Mouse (Mus musculus) CD4-positive, CD25-positive, alpha-beta regulatory T cell (primary cell): Measurements from ENCODE around the gene Pcolce. TPM values are rescaled to one million over a fixed set of nuclear protein-coding genes. Genes with fewer than 3 reads are reported as not detected.

Experiments
- polyA plus RNA-seq: library from polyadenylated mRNA; unstranded; fragments of 100-300 nt; shearing (Covaris generic); gene quantifications from one replicate; pipeline ENCODE4 v1.2.1, GENCODE M21; 2017

Pcolce gene
- polyA plus RNA-seq: 2.3 TPM

DNA sequence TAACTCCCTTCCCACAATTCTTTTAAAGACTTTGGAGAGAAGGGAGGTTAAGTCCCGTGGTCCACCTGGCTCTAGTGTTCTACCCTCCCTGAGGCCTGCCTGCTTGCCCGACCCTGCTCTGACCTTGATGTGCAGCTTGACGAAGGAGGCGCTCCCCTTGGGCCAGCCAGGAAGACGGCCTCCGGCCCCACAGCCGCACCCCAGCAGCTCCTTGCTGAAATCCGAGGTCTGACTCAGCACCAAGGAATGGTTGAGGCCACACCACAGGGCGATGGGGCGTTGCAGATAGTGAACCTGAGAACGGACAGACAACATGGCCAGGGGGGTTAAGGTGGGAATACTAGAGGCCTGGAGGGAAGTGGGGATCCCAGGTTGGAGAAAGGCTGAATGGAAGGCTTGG, at the start of gene Pcolce:
Pcolce (minus strand) TSS at position 235 of the 400 bp plus-strand sequence.

DNA sequence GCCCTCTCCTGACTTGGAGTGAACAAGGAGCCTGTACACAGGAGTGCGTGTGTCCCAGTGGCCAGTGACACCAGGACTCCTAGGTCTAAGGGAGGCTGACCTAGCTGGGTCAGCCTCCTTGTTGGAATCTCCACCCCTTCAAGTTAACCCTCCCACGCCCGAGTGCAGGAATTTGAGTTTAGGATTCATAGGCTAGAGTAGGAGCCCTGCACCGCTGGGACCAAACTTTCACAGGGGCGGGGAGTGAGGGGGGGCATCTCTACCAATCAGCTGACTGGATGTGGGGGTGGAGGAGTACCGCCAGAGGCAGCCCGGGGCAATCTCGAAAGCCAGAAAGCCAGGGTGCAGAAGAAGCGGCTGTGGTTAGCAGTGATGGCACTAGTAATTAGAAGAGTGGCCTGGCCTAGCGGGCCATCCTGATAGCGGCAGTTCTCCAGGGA, 32.1 kb upstream of the Pcolce start, which contains the start of gene Irs3:
Irs3 (minus strand) TSS at position 63 of the 440 bp plus-strand sequence.

DNA sequence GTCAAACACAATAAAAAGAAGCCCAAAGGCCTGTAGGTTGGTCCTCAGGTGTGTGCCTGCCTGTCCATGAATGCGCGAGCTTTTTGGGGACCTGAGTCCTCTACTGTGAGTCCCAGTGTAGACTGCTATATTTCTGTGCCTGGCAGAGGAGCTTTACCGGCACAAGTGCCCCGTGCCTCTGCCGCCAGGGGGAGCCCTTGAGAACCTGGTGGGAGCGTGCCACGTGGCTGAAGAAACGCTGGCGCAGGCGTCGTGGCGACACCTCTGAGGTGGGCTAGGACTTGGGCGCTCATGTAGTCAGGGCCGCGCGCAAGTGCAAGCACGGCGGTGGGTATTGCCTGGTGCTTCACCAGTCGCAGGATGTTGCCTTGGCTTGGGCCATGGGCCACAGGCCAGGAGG, 27.5 kb upstream of the Pcolce start, which contains the start of gene Sap25:
Sap25 (plus strand) TSS at position 281 of the 400 bp plus-strand sequence.

DNA sequence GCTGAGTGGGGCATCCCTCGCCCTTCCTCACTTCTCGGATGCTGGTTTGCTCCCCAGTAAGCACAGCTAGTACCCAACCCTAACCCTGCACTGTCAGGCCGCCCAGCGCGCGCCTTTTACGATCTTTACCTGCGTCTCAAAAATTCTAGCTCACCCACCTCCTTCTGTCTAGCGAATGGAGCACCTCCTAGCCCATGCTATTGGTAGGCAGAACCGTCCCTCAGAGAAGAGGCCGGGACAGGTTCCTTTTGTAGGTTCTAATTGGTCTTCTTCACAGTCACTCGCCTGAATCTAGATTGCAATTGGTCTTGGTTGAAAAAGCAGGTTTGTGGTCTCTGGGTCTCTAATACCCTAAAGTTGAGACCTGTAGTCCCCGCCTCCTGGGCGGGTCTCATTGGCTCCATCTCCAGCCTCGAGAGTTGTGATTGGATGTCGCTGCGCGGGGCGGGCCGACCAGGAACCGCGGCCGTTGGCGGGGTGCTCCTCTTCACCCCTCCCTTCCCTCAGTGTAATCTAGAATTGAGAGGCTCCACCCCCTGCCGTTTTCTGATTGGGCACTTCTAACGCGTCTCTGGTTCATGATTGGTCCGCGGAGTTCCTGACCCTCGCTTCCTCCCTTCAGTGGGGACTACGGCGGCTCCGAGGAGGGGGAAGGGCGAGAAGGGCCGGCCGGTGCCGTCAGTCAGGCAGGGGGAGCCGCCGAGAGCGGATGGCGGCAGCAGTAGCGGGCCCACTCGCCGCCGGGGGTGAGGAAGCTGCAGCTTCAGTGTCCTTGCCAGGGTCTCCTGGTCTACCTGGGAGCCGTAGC, 15.1 kb upstream of the Pcolce start, which contains the start of the genes Fbxo24, Lrch4 and Gm20605:
Fbxo24 (minus strand) TSS at position 505 of the 808 bp plus-strand sequence.
Lrch4 (plus strand) TSS at position 624 of the 808 bp plus-strand sequence.
Gm20605 (plus strand) TSS at position 678 of the 808 bp plus-strand sequence.

DNA sequence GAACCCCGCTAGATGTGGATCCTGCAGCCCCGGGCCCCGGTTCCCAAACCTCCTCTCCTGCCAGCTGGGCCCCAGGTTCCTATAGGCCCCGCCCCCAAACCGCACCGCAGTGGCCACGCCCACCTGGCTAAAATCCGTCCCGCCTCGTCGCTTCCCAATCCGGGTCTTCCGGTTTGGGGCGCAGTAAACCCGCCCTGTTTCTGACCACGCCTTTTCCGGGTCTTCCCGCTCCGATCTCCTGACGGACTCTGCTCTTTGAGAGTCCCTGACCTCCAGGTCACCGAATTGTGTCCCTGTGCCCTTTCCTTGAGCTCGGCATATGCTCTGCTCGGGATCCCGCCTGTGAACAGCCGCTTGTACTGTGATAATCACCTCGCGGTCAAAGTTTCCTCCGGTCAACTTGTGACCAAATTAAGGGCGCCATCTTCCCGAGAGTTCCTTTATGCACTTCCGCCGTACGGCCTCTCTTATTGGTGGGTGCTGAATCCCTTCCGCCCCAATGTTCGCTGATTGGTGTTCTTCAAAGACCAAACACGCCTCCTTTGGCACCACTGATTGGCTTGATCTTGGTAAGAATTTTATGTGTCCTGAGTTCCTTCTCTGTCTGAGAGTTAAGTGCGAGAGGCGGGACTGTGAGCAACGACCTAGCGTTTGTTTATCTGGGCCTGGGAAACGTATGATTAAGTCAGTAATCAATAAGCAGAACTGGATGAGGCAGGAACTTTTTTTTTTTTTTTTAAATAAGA, 12.8 kb downstream of the Pcolce start, which contains the start of gene Mospd3:
Mospd3 (minus strand) TSS at position 440 of the 746 bp plus-strand sequence.

DNA sequence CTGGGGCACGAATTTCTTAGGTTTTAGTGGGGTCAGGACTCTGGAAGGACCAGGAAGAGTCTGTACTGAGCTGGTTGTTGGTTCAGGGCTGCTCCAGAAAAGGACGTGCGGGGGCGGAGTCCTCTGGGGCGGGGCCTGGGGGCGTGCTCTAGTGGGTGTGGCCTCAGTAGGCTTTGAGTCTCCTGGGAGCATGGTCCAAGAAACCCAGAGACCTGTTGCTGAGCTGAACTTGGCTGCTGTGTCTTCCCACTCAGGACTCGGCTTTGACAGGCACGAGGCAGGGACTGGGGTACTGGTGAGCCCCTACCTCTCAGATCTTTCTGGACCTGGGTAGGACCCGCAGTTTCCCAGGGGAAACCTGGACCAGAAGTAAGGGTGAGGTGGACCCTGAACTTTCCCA, 43.9 kb downstream of the Pcolce start, which contains the start of gene Tfr2:
Tfr2 (plus strand) TSS at position 176 of the 400 bp plus-strand sequence.

Other genes starting within 250 kb of the Pcolce start
- gene Zan, start 136.7 kb downstream of the Pcolce start, polyA plus RNA-seq: 0.36 TPM
- gene Pop7, start 111.3 kb downstream of the Pcolce start, polyA plus RNA-seq: 43.3 TPM
- 19.5 TPM for gene Gigyf1, start 95.2 kb downstream of the Pcolce start, polyA plus RNA-seq
- not detected for gene Epo, start 80.5 kb downstream of the Pcolce start, polyA plus RNA-seq
- 311 TPM for gene Gnb2, start 80.3 kb downstream of the Pcolce start, polyA plus RNA-seq
- not detected for gene Actl6b, start 60.3 kb downstream of the Pcolce start, polyA plus RNA-seq
- 1.1 TPM for gene Tfr2, start 43.9 kb downstream of the Pcolce start, polyA plus RNA-seq
- gene Mospd3, start 12.7 kb downstream of the Pcolce start, polyA plus RNA-seq: 95.7 TPM
- gene Fbxo24, start 15.2 kb upstream of the Pcolce start, polyA plus RNA-seq: 0.73 TPM
- gene Lrch4, start 15.3 kb upstream of the Pcolce start, polyA plus RNA-seq: 319 TPM
- gene Gm20605, start 15.4 kb upstream of the Pcolce start, polyA plus RNA-seq: 77.8 TPM
- 139 TPM for gene Sap25, start 27.6 kb upstream of the Pcolce start, polyA plus RNA-seq
- not detected for gene Irs3, start 31.9 kb upstream of the Pcolce start, polyA plus RNA-seq
- 28.0 TPM for gene Agfg2, start 70.9 kb upstream of the Pcolce start, polyA plus RNA-seq
- 1.9 TPM for gene Nyap1, start 127.8 kb upstream of the Pcolce start, polyA plus RNA-seq
- 387 TPM for gene Tsc22d4, start 131.9 kb upstream of the Pcolce start, polyA plus RNA-seq
- 122 TPM for gene Ppp1r35, start 165.1 kb upstream of the Pcolce start, polyA plus RNA-seq
- 40.7 TPM for gene Mepce, start 173.9 kb upstream of the Pcolce start, polyA plus RNA-seq
- 13.9 TPM for gene Zcwpw1, start 174.0 kb upstream of the Pcolce start, polyA plus RNA-seq
- 1.4 TPM for gene Pilra, start 222.5 kb upstream of the Pcolce start, polyA plus RNA-seq
- gene Pilrb1, start 244.3 kb upstream of the Pcolce start, polyA plus RNA-seq: 2.1 TPM